Mouse (Mus musculus) olfactory bulb, adult 2 months (tissue): ENCODE measurements at regions not wholly inside any gene's neighbourhood (a gene's known extent, or its start where the extent isn't known, plus 50 kb on each side); places are given as distances from the start of the nearest gene placed in this dataset.

Source experiments
- H3K27ac ChIP-seq: fragments of 200-500 bp; 2 replicates; pipeline ENCODE4 v1.5.1; 2012; ENCODE audit warnings: low read depth, low read length; ENCODE audit not compliant: insufficient read depth
- H3K4me1 ChIP-seq: fragments of 200-500 bp; 2 replicates; pipeline ENCODE4 v1.6.1; 2012; ENCODE audit warnings: low read length; ENCODE audit not compliant: control insufficient read depth, insufficient read depth
- H3K4me3 ChIP-seq: fragments of 200-500 bp; 2 replicates; pipeline ENCODE4 v1.5.1; 2012; ENCODE audit warnings: mild to moderate bottlenecking, low read depth, low read length, moderate library complexity; ENCODE audit not compliant: insufficient read depth
- CTCF ChIP-seq: fragments of 200-500 bp; IDR thresholded peaks from 2 replicates; pipeline ENCODE4 v1.5.1; 2012; ENCODE audit warnings: low read depth, mild to moderate bottlenecking, low read length, moderate library complexity; ENCODE audit not compliant: insufficient read depth
- POLR2A ChIP-seq: fragments of 200-500 bp; IDR thresholded peaks from 2 replicates; pipeline ENCODE4 v1.6.1; 2012; ENCODE audit warnings: mild to moderate bottlenecking, low read depth, low read length, moderate library complexity; ENCODE audit not compliant: insufficient read depth
- WGBS: fragments of 180-500 bp; shearing (Covaris S2); methylation state at CpG from one replicate; pipeline ENCODE4 v1.1.7; 2018; 5-methylcytosine and 5-hydroxymethylcytosine counted together

- Histone ChIP-seq H3K4me1 (peaks cover 3% of the 10 kb centered on the region), H3K4me3 (no peak overlapping the region), H3K27ac (no peak overlapping the region)
- WGBS, result 78% methylated on average over 2 of the region's 2 CpGs
- TF ChIP-seq CTCF, result no peak
- no peak for TF ChIP-seq POLR2A
Measured at GRCm38 (mm10) chr9:27723840-27724408, 66.7 kb upstream of the Opcml start.

DNA sequence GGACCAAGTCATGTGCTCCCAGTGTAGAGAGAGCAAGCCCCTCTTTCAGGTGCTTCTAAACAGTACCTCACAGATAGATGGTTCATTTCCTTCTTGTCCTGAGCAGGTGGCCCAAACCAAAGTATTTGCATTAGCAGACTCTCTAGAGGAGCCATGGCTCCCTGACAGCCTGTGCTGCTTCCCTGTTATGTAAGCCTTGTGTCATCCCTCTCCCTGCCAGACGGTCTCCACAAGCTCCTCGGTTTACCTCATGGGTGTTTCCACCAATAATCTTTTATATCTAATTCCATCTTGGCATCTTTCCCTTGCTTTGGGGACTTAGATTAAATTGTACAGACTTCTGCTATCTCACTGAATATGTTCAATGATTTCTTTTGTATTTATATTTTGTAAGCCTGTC lies 66.0 kb upstream of the Opcml start:
- peaks cover 6% of the 10 kb centered on the region for H3K4me1 ChIP-seq

GRCm38 (mm10) chr9:27728652-27729557 lies 61.7 kb upstream of the Opcml start:
- Histone ChIP-seq H3K4me1 (peaks cover 6% of the 10 kb centered on the region), H3K4me3 (no peak overlapping the region), H3K27ac (peak overlapping the region; percentile 50; the same call in 1 of the 2 replicates)
- WGBS, result 14% methylated on average over 13 of the region's 13 CpGs
- no peak for TF ChIP-seq CTCF
- no peak for TF ChIP-seq POLR2A

More for the DNA sequence above, 66.0 kb upstream of the Opcml start:
- H3K4me3 ChIP-seq, result no peak overlapping the region
- TF ChIP-seq CTCF, result no peak
- no peak overlapping the region for H3K27ac ChIP-seq
- WGBS, result 55% methylated on average over 2 of the region's 2 CpGs

DNA sequence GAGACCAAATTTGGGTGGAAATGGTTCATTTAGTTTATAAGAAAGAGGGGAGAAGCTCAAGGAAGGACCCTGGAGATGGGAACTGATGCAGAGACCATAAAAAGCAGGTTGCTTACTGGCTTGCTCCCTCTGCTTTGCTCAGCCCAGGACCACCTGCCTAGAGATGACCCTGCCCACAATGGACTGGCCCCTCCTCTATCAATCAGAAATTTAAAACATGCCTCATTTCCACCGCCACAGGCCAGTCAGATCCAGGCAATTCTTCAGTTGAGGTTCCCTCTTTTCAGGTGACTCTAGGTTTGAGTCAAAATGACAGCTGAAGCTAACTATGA lies 61.1 kb upstream of the Opcml start:
- 96% methylated on average over 1 of the region's 1 CpGs for WGBS
- TF ChIP-seq POLR2A, result no peak
- TF ChIP-seq CTCF, result no peak
- no peak overlapping the region for H3K4me3 ChIP-seq
- H3K4me1 ChIP-seq, result peaks cover 6% of the 10 kb centered on the region
- no peak overlapping the region for H3K27ac ChIP-seq

- TF ChIP-seq CTCF (no peak), POLR2A (no peak)
- Histone ChIP-seq H3K4me1 (no peaks in the 10 kb centered on the region), H3K4me3 (no peak overlapping the region), H3K27ac (no peak overlapping the region)
- WGBS, result 51% methylated on average over 3 of the region's 3 CpGs
Measured at GRCm38 (mm10) chr9:27739287-27739686, 51.3 kb upstream of the Opcml start.
